Mouse (Mus musculus): Measurements from ENCODE around the gene Exosc7. TPM values are rescaled to one million over a fixed set of nuclear protein-coding genes. Genes with fewer than 3 reads are reported as not detected.

Exosc7 gene
- polyA plus RNA-seq (2017; shearing (Covaris generic)): 97.4 TPM

DNA sequence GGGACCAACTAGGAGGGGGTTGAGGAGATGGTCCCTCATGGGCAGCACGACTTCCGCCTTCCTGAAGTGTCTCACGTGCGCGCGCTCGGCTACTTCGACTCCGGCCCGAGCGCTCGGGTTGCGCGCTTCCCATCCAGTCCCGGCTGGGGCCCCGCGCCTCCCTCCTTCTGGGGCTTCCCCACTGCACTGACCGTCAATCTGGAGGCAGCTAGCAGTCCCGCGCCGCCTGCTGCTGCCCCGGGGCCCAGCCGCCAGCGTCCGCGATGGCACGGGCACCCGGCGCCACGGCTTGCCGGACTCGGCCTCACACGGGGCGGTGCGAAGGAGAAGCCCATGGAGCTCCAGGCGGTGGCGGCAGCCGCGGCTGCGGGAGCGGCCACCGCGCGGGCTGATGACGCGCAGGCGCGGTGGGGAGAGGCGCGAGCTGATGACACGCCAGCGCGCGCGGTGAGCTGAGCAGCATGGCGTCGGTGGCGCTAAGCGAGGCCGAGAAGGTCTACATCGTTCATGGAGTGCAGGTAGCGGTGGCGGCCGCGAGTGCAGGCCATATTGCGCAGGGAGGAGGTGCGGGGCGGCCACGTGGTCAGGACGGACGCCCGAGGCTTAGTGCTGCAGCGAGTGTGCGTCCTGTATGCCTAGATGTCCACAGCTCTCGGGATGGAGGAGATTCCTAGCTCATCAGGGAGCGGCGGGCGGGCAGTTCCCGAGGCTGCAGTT lies at the start of gene Exosc7, which contains the start of gene Zdhhc3:
Exosc7 (plus strand) TSS at position 411 of the 717 bp plus-strand sequence.
Zdhhc3 (minus strand) TSS at position 401 of the 717 bp plus-strand sequence.

DNA sequence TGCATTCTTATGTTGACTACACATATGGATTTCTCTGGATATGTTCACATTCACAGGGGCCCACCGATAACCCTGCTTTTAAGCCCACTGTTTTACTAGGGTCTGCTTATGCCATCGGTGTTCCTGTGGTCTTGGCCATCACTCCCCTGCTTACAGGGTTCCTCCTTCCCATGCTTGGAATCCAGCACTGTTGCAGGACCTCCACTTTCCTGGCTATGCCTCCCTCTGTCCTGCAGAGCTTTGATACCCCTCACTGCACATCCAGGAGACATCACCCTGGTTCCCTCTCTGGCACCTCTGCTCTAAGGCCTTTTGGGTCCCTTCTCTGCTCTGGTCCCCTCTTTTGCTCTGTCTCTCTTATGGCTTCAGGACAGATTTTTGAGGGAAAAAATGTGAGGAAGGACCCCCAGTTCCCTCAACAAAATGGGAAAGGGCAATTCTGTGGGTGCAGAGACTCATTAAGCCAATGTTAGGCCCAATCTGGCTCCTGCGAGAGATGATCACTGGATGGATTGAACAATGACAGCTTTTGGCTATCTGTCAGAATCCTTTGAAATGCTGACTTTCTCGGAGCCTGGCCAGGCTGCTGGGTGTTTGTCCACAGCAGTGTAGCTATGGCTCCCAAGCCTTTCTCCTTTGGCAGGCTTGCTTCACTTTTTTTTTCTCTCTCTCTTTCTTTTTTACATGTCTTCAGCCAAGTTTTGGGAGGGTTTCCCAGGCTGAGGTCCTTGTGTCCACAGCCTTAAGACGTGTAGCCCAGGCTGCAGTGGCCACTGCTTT lies 37.4 kb downstream of the Exosc7 start, which contains the start of gene Clec3b:
Clec3b (plus strand) TSS at position 706 of the 780 bp plus-strand sequence.

Other genes starting within 250 kb of the Exosc7 start
- gene Zfp445, start 247.2 kb upstream of the Exosc7 start, polyA plus RNA-seq (2017; shearing (Covaris generic)): 99.5 TPM
- gene Zkscan7, start 227.5 kb upstream of the Exosc7 start, polyA plus RNA-seq (2017; shearing (Covaris generic)): 4.1 TPM
- gene Zfp105, start 190.1 kb upstream of the Exosc7 start, polyA plus RNA-seq (2017; shearing (Covaris generic)): not detected
- 32.2 TPM for gene 1110059G10Rik, start 162.2 kb upstream of the Exosc7 start, polyA plus RNA-seq (2017; shearing (Covaris generic))
- 6.9 TPM for gene Kif15, start 162.2 kb upstream of the Exosc7 start, polyA plus RNA-seq (2017; shearing (Covaris generic))
- 13.7 TPM for gene Tmem42, start 91.9 kb upstream of the Exosc7 start, polyA plus RNA-seq (2017; shearing (Covaris generic))
- gene Tgm4, start 78.5 kb upstream of the Exosc7 start, polyA plus RNA-seq (2017; shearing (Covaris generic)): not detected
- 17.2 TPM for gene Zdhhc3, start within 50 bp of the Exosc7 start, polyA plus RNA-seq (2017; shearing (Covaris generic))
- gene Clec3b, start 37.7 kb downstream of the Exosc7 start, polyA plus RNA-seq (2017; shearing (Covaris generic)): not detected
- gene Cdcp1, start 102.8 kb downstream of the Exosc7 start, polyA plus RNA-seq (2017; shearing (Covaris generic)): 4.5 TPM
- 0.95 TPM for gene Tmem158, start 147.5 kb downstream of the Exosc7 start, polyA plus RNA-seq (2017; shearing (Covaris generic))

Measured in activated CD4-positive, CD25-positive, alpha-beta regulatory T cell, adult 9 weeks (primary cell).